ENCODE assay signal across 9 mouse cellular contexts in the genomic region with DNA sequence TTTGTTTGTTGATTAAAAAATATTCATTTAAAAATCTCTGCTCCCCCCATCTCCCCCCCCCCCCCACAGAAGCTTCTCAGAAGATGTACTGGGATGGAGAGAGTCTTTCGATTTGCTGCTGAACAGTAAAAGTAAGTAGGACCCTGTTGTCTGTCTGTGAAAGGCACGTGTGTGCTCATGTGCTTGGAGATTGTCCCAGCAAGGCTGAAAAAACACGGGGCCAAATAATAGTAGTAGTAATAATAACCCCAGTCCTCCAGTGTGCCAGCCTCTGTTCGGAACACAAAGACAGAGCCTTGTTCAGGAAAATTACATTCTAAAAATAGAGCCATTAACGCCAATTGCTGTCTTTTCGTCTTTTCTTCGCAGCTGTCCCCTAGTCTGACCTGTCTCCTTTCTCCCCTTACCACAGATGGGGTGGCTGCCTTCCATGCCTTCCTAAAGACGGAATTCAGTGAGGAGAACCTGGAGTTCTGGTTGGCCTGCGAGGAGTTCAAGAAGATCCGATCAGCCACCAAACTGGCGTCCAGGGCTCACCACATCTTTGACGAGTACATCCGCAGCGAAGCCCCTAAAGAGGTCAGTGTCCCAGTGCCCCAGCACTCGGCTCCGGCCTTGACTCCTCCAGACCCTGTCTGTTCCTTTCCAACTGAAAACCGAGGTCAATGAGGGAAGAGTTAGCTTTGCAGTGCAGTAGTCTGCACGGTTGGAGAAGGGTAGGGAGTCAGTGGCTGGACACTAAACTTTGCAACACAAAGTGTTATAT. TPM values are rescaled to one million over a fixed set of nuclear protein-coding genes. Genes with fewer than 3 reads are reported as not detected.
DNase-seq lines count a peak whose midpoint lies in the region; ATAC-seq lines count a peak whose summit lies in the region.
"Had no signal": no experiment of that assay in that cellular context is flagged by ENCODE, and none has a peak within 500 bp of the region (broad histone marks: within the 10 kb centered on the region; RNA-seq: fewer than 3 reads in every experiment).

No protein-coding gene starts in this region.

- peak overlapping the region; percentile 46 for H3K4me3 ChIP-seq in heart, embryonic 12.5 days
- peak overlapping the region; percentile 59; the same call in 1 of the 2 replicates for H3K4me3 ChIP-seq in heart, embryonic 16.5 days (ENCODE audit: low read length)
- peak overlapping the region; percentile 52 for H3K4me3 ChIP-seq in midbrain, embryonic 11.5 days (ENCODE audit: low read depth, low read length)

- peaks cover 5% of the 10 kb centered on the region for H3K36me3 ChIP-seq in heart, embryonic 12.5 days
- H3K36me3 ChIP-seq in heart, embryonic 16.5 days (ENCODE audit: control insufficient read depth, insufficient read depth): no peaks in the 10 kb centered on the region
- no peaks in the 10 kb centered on the region for H3K36me3 ChIP-seq in midbrain, embryonic 11.5 days (ENCODE audit: control insufficient read depth, insufficient read depth, low read length)

- H3K9ac ChIP-seq in heart, embryonic 12.5 days: peak overlapping the region; percentile 46; the same call in 1 of the 2 replicates
- 0 out of 2 replicates have a peak overlapping the region, but pooled peaks have one; percentile 42 for H3K9ac ChIP-seq in heart, embryonic 16.5 days (ENCODE audit: low read length)
- H3K9ac ChIP-seq in midbrain, embryonic 11.5 days (ENCODE audit: low read length): peak overlapping the region; percentile 65; the same call in 1 of the 2 replicates

- H3K4me1 ChIP-seq in heart, embryonic 12.5 days (replicated peaks): peaks cover 23% of the 10 kb centered on the region
- peaks cover 11% of the 10 kb centered on the region for H3K4me1 ChIP-seq in heart, embryonic 16.5 days (ENCODE audit: control insufficient read depth, insufficient read depth, low read length)
- peaks cover 32% of the 10 kb centered on the region for H3K4me1 ChIP-seq in midbrain, embryonic 11.5 days (ENCODE audit: control insufficient read depth, insufficient read depth, low read length)

- intact Hi-C loops in heart, postnatal 10 days (cut with DNase I): loop anchor here (1.0 to 2.0 kb wide), 2 partner anchors 99 to 182 kb away; no protein-coding TSS in a partner anchor

- no peak for DNase-seq in heart, postnatal 10 days
- peak; percentile 20 for DNase-seq in brain, adult 2 months (ENCODE audit: low read depth, low spot score)
- peak; percentile 88 for DNase-seq in midbrain, embryonic 11.5 days (ENCODE audit: low spot score, missing footprints)
- no peak for DNase-seq in embryo, embryonic 11 days
- DNase-seq in frontal cortex, postnatal 25 days (ENCODE audit: low spot score in 2 of 2): no peak

- peak overlapping the region; percentile 87 for H3K4me2 ChIP-seq in heart, embryonic 12.5 days
- H3K4me2 ChIP-seq in heart, embryonic 16.5 days (ENCODE audit: low read depth, low read length): peak overlapping the region; percentile 87
- peak overlapping the region; percentile 71 for H3K4me2 ChIP-seq in midbrain, embryonic 11.5 days

- ATAC-seq in heart, embryonic 12.5 days (ENCODE audit: insufficient number of reproducible peaks, low FRiP score): no peak
- ATAC-seq in heart, embryonic 16.5 days (replicated peaks; ENCODE audit: extremely low read depth, insufficient read depth, low FRiP score): no peak
- no peak for ATAC-seq in midbrain, embryonic 11.5 days (ENCODE audit: low FRiP score)
- no peak for ATAC-seq in cerebellum, adult (ENCODE audit: insufficient number of reproducible peaks, low FRiP score, low TSS enrichment)

- H3K27me3 ChIP-seq in heart, embryonic 12.5 days (replicated peaks): peaks cover 43% of the 10 kb centered on the region
- H3K27me3 ChIP-seq in heart, embryonic 16.5 days (ENCODE audit: control insufficient read depth, insufficient read depth, low read length): peaks cover 22% of the 10 kb centered on the region
- peaks cover 13% of the 10 kb centered on the region; the same call in 1 of the 2 replicates for H3K27me3 ChIP-seq in midbrain, embryonic 11.5 days (ENCODE audit: control insufficient read depth, insufficient read depth, low read length)

- WGBS in heart, embryonic 12.5 days: 63% methylated on average over 18 of the region's 18 CpGs
- WGBS in heart, embryonic 16.5 days: 57% methylated on average over 18 of the region's 18 CpGs
- 69% methylated on average over 18 of the region's 18 CpGs for WGBS in midbrain, embryonic 11.5 days

- no peak overlapping the region for H3K27ac ChIP-seq in heart, embryonic 12.5 days (ENCODE audit: poor library complexity, severe bottlenecking)
- H3K27ac ChIP-seq in heart, embryonic 16.5 days (ENCODE audit: low read length): no peak overlapping the region
- no peak overlapping the region for H3K27ac ChIP-seq in midbrain, embryonic 11.5 days (ENCODE audit: low read depth, low read length)
- H3K27ac ChIP-seq: macrophage had no signal

- H3K9me3 ChIP-seq in heart, embryonic 12.5 days (replicated peaks): no peaks in the 10 kb centered on the region
- no peaks in the 10 kb centered on the region for H3K9me3 ChIP-seq in heart, embryonic 16.5 days (replicated peaks; ENCODE audit: control insufficient read depth, low read length)
- no peaks in the 10 kb centered on the region for H3K9me3 ChIP-seq in midbrain, embryonic 11.5 days (ENCODE audit: control insufficient read depth, low read length)

RNA-seq across cellular contexts. Expression of a gene that starts 1.6 kb away (rescaled TPM):
- 4.7 and 5.2 TPM in 2 replicates for polyA plus RNA-seq in heart, embryonic 12.5 days (2016; fragmentation: Nextera tagmentation; extraction: Ambion mirVana)
- total RNA-seq in heart, postnatal 10 days (2021): 1 to 10 TPM; 2.4 to 3.5 TPM
- 6.4 and 6.6 TPM in 2 replicates for polyA plus RNA-seq in heart, embryonic 16.5 days (2015; fragmentation: Nextera tagmentation; extraction: Ambion mirVana)
- polyA plus RNA-seq in midbrain, embryonic 11.5 days (2014; fragmentation: Nextera tagmentation; extraction: Ambion mirVana): 20.3 and 21.6 TPM in 2 replicates

RNA-seq across cellular contexts. Expression of a gene that starts 7.5 kb away (rescaled TPM):
- 11.8 and 12.8 TPM in 2 replicates for polyA plus RNA-seq in heart, embryonic 12.5 days (2016; fragmentation: Nextera tagmentation; extraction: Ambion mirVana)
- 10 to 100 TPM; 12.5 to 15.4 TPM for total RNA-seq in heart, postnatal 10 days (2021)
- polyA plus RNA-seq in heart, embryonic 16.5 days (2015; fragmentation: Nextera tagmentation; extraction: Ambion mirVana): 22.1 and 28.2 TPM in 2 replicates
- 27.5 and 28.3 TPM in 2 replicates for polyA plus RNA-seq in midbrain, embryonic 11.5 days (2014; fragmentation: Nextera tagmentation; extraction: Ambion mirVana)

Comparison
In these comparisons a context has a peak if more than half of its experiments do, and no peak if none do; other contexts are left out.
1. DNase-seq: peak in brain, adult 2 months (single experiment) and midbrain, embryonic 11.5 days (single experiment); none in heart, postnatal 10 days (0 of 2), embryo, embryonic 11 days (single experiment) and frontal cortex, postnatal 25 days (0 of 2).
2. Peak in every context shown above with its lines, with median percentiles within 50 percentile points of each other: H3K4me2 ChIP-seq, H3K4me3 ChIP-seq and H3K9ac ChIP-seq.